23 mouse cellular contexts compared by ENCODE assay signal in the genomic region with DNA sequence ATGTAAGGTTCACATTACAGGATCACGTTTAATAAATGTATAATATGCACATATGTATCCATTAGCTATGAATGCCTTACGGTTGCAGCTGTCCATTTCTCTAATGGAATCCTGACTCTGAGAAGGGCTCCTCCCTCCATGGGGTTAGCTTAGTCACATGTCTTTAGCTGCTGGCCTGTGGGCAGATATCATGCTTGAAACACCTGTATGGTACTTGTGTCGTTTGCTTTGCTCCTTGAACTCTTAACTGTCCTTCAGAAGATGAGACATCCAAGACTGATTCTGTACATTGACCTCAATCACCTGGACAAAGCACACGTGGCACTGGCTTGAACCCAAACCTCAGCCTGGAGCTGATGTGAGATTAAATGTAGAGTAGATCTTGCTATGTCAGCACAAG.
A peak's percentile ranks its signal among the peaks of the same experiment; 100 is the strongest.
DNase-seq lines count a peak whose midpoint lies in the region; ATAC-seq and TF ChIP-seq lines count a peak whose summit lies in the region.
"Had no signal": no experiment of that assay in that cellular context is flagged by ENCODE, and none has a peak within 500 bp of the region (broad histone marks: within the 10 kb centered on the region; RNA-seq: fewer than 3 reads in every experiment).

No protein-coding gene starts in this region.

- H3K9me3 ChIP-seq in intestine, postnatal 0 days (ENCODE audit: control insufficient read depth): no peaks in the 10 kb centered on the region
- H3K9me3 ChIP-seq in intestine, embryonic 16.5 days (ENCODE audit: control insufficient read depth, low read length): no peaks in the 10 kb centered on the region
- H3K9me3 ChIP-seq in lung, postnatal 0 days (ENCODE audit: low read length): no peaks in the 10 kb centered on the region
- no peaks in the 10 kb centered on the region for H3K9me3 ChIP-seq in midbrain, embryonic 14.5 days (ENCODE audit: control insufficient read depth, low read length)

- H3K9ac ChIP-seq in intestine, postnatal 0 days (ENCODE audit: low read depth, low read length): no peak overlapping the region
- H3K9ac ChIP-seq in intestine, embryonic 16.5 days (ENCODE audit: low read depth, low read length): no peak overlapping the region
- no peak overlapping the region for H3K9ac ChIP-seq in lung, postnatal 0 days (replicated peaks; ENCODE audit: low read depth)
- H3K9ac ChIP-seq in midbrain, embryonic 14.5 days (replicated peaks; ENCODE audit: low read length): no peak overlapping the region

- no peaks in the 10 kb centered on the region for H3K36me3 ChIP-seq in intestine, postnatal 0 days (ENCODE audit: control insufficient read depth, insufficient read depth)
- H3K36me3 ChIP-seq in intestine, embryonic 16.5 days (ENCODE audit: control insufficient read depth, insufficient read depth, low read length): no peaks in the 10 kb centered on the region
- no peaks in the 10 kb centered on the region for H3K36me3 ChIP-seq in small intestine, adult 2 months (ENCODE audit: control insufficient read depth, insufficient read depth, low read length)
- no peaks in the 10 kb centered on the region for H3K36me3 ChIP-seq in lung, postnatal 0 days (ENCODE audit: insufficient read depth, low read length)
- H3K36me3 ChIP-seq in midbrain, embryonic 14.5 days (ENCODE audit: control insufficient read depth, insufficient read depth, low read length): no peaks in the 10 kb centered on the region
- H3K36me3 ChIP-seq: G1E had no signal

- H3K27me3 ChIP-seq in intestine, postnatal 0 days (replicated peaks; ENCODE audit: control insufficient read depth, insufficient read depth, low read length): no peaks in the 10 kb centered on the region
- H3K27me3 ChIP-seq in intestine, embryonic 16.5 days (replicated peaks; ENCODE audit: control insufficient read depth, insufficient read depth, low read length): no peaks in the 10 kb centered on the region
- no peaks in the 10 kb centered on the region for H3K27me3 ChIP-seq in small intestine, adult 2 months (ENCODE audit: control insufficient read depth, insufficient read depth, low read length)
- H3K27me3 ChIP-seq in lung, postnatal 0 days (replicated peaks; ENCODE audit: insufficient read depth, low read length): no peaks in the 10 kb centered on the region
- no peaks in the 10 kb centered on the region for H3K27me3 ChIP-seq in midbrain, embryonic 14.5 days (ENCODE audit: control insufficient read depth, insufficient read depth, low read length)
- H3K27me3 ChIP-seq: CH12.LX, Patski had no signal

- TF ChIP-seq POLR2A in small intestine, adult 2 months (IDR thresholded peaks at IDR 0.05; ENCODE audit: low read depth, low read length): no peak

- no peak for TF ChIP-seq EP300 in lung, postnatal 0 days (IDR thresholded peaks at IDR 0.05)

- no peak overlapping the region for H3K27ac ChIP-seq in intestine, postnatal 0 days (ENCODE audit: low read depth, low read length)
- H3K27ac ChIP-seq in intestine, embryonic 16.5 days (ENCODE audit: low read length): no peak overlapping the region
- peak overlapping the region; percentile 53; the same call in 1 of the 2 replicates for H3K27ac ChIP-seq in small intestine, adult 2 months (ENCODE audit: insufficient read depth, low read depth, low read length)
- H3K27ac ChIP-seq in lung, postnatal 0 days (ENCODE audit: low read length): no peak overlapping the region
- no peak overlapping the region for H3K27ac ChIP-seq in midbrain, embryonic 14.5 days (replicated peaks; ENCODE audit: low read depth, low read length)

- 71% methylated on average over 4 of the region's 4 CpGs for WGBS in intestine, postnatal 0 days
- whole genome bisulfite sequencing in intestine, embryonic 16.5 days: 80% methylated on average over 4 of the region's 4 CpGs
- 54% methylated on average over 4 of the region's 4 CpGs for WGBS in small intestine, adult 2 months
- WGBS in lung, postnatal 0 days: 67% methylated on average over 4 of the region's 4 CpGs
- WGBS in midbrain, embryonic 14.5 days: 87% methylated on average over 4 of the region's 4 CpGs

- H3K4me2 ChIP-seq in intestine, postnatal 0 days (replicated peaks; ENCODE audit: low read depth): no peak overlapping the region
- H3K4me2 ChIP-seq in intestine, embryonic 16.5 days (ENCODE audit: low read depth, low read length): no peak overlapping the region
- H3K4me2 ChIP-seq in lung, postnatal 0 days (replicated peaks; ENCODE audit: low read depth, low read length): no peak overlapping the region
- no peak overlapping the region for H3K4me2 ChIP-seq in midbrain, embryonic 14.5 days (ENCODE audit: low read length)

- H3K4me3 ChIP-seq in intestine, postnatal 0 days (ENCODE audit: low read depth, low read length): no peak overlapping the region
- H3K4me3 ChIP-seq in intestine, embryonic 16.5 days (ENCODE audit: low read length): no peak overlapping the region
- no peak overlapping the region for H3K4me3 ChIP-seq in small intestine, adult 2 months (ENCODE audit: low read depth, low read length)
- H3K4me3 ChIP-seq in lung, postnatal 0 days (ENCODE audit: low read depth, low read length): no peak overlapping the region
- H3K4me3 ChIP-seq in midbrain, embryonic 14.5 days (replicated peaks; ENCODE audit: low read depth, low read length): no peak overlapping the region

- H3K4me1 ChIP-seq in intestine, postnatal 0 days (replicated peaks; ENCODE audit: control insufficient read depth, insufficient read depth, low read length): no peaks in the 10 kb centered on the region
- H3K4me1 ChIP-seq in intestine, embryonic 16.5 days (ENCODE audit: control insufficient read depth, insufficient read depth, low read length): no peaks in the 10 kb centered on the region
- peaks cover 5% of the 10 kb centered on the region; the same call in 1 of the 2 replicates for H3K4me1 ChIP-seq in small intestine, adult 2 months (ENCODE audit: control insufficient read depth, insufficient read depth, insufficient read length, low read length)
- H3K4me1 ChIP-seq in lung, postnatal 0 days (ENCODE audit: insufficient read depth, low read depth, low read length): no peaks in the 10 kb centered on the region
- H3K4me1 ChIP-seq in midbrain, embryonic 14.5 days (ENCODE audit: control insufficient read depth, insufficient read depth, low read length): no peaks in the 10 kb centered on the region

- DNase-seq in heart, adult 11 months: peak; percentile 56
- no peak for DNase-seq in heart, adult 18-20 months
- DNase-seq in 3T3-L1 (ENCODE audit: low read depth, low spot score): peak; percentile 10
- DNase-seq in lung, postnatal 0 days (ENCODE audit: low spot score): no peak
- DNase-seq in midbrain, embryonic 14.5 days: no peak
- DNase-seq: adrenal gland, adult 2 months; adrenal gland, adult 8-10 months; adrenal gland, postnatal 10 days; adrenal gland, postnatal 14 days; adrenal gland, postnatal 25 days; adrenal gland, postnatal 36 days; B cell, adult 2 months; cerebellum, adult 11 months; cerebellum, adult 11-12 months; cerebellum, adult 18-20 months had no signal

- no peak for TF ChIP-seq CTCF in intestine, postnatal 0 days (IDR thresholded peaks at IDR 0.05; ENCODE audit: low read depth)
- no peak for TF ChIP-seq CTCF in small intestine, adult 2 months (IDR thresholded peaks at IDR 0.05; ENCODE audit: extremely low read depth, insufficient read length, insufficient replicate concordance, low read depth, low read length)
- TF ChIP-seq CTCF in lung, postnatal 0 days (IDR thresholded peaks at IDR 0.05): no peak

- ATAC-seq in intestine, postnatal 0 days: peak; percentile 68
- ATAC-seq in intestine, embryonic 16.5 days: no peak
- no peak for ATAC-seq in lung, postnatal 0 days
- no peak for ATAC-seq in midbrain, embryonic 14.5 days (ENCODE audit: low FRiP score, low TSS enrichment)
- ATAC-seq: activated CD4-positive, CD25-positive, alpha-beta regulatory T cell, adult 4 months; CD4-positive, CD25-positive, alpha-beta regulatory T cell, adult 4 months; Patski had no signal

Comparison
In these comparisons a context has a peak if more than half of its experiments do, and no peak if none do; other contexts are left out.
1. DNase-seq: peak in heart, adult 11 months (single experiment) and 3T3-L1 (single experiment); none in heart, adult 18-20 months (0 of 2), lung, postnatal 0 days (single experiment) and midbrain, embryonic 14.5 days (single experiment).